Mouse (Mus musculus) ES-Bruce4 (cell line): ENCODE measurements around the gene Fgfr2.

ENCODE experiments used
- CTCF ChIP-seq: IDR thresholded peaks from one replicate; pipeline ENCODE4 v1.8.1; 2011; ENCODE audit warnings: low read depth, low read length
- POLR2A ChIP-seq: IDR thresholded peaks from one replicate; pipeline ENCODE4 v1.8.1; 2011; ENCODE audit warnings: low read length; ENCODE audit not compliant: insufficient read depth

DNA sequence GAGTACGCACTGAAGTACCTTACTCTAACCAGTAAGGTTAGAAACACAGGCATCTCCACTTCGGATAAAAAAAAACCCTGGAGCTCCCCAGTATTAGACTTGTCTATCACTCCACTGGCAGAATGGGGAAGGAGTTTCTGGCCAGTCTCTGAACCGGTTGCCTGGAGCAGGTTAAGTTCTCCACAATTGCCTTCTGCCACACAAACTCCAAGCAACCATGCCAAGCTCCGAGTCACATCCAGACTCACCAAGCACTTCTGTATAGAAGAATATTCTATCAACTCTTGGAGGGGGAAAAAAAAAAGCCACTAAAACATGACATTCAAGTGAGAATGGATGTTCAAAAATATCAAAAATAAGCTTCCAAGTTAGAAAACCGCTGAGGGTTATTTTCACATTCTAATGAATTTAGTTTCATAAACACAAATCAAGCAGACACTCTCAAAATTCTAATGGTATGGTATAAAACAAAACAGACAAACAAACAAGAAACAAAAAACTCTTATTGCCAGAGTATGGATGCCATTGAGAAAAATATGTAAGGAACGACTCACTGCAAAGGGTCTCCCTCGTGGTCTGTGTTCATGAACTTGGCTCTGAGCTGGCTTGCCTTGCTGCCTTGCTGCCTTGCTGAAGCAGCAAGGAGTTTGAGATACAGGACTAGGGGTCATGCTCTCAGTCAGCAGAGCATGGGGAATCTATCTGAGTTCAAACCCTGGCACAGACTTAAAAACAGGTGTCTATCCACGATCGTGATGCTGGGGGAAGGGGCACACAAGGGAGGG lies 28.2 kb downstream of the Fgfr2 start:
- TF ChIP-seq CTCF: no peak
- TF ChIP-seq POLR2A: no peak
